Mouse (Mus musculus) E14TG2a.4 (cell line): Measurements from ENCODE around the gene Itga6.
A peak's percentile ranks its signal among the peaks of the same experiment; 100 is the strongest.

Experiments used
- H3K27me3 ChIP-seq: 2 replicates; pipeline ENCODE4 v1.6.1; 2014; ENCODE audit warnings: low read length, control low read depth; ENCODE audit not compliant: insufficient read depth
- H3K36me3 ChIP-seq: 2 replicates; pipeline ENCODE4 v1.6.1; 2014; ENCODE audit warnings: low read length, control low read depth; ENCODE audit not compliant: insufficient read depth
- H3K4me1 ChIP-seq: replicated peaks from 2 replicates; pipeline ENCODE4 v1.6.1; 2014; ENCODE audit warnings: low read depth, low read length, control low read depth
- H3K4me3 ChIP-seq: replicated peaks from 2 replicates; pipeline ENCODE4 v1.5.1; 2014; ENCODE audit warnings: mild to moderate bottlenecking, low read length
- H3K9me3 ChIP-seq: 2 replicates; pipeline ENCODE4 v1.6.1; 2014; ENCODE audit warnings: low read length, control low read depth
- CTCF ChIP-seq: conservative IDR thresholded peaks from 2 replicates; pipeline ENCODE4 v1.5.1; 2014; ENCODE audit warnings: low read length
- NANOG ChIP-seq: IDR thresholded peaks from 2 replicates; pipeline ENCODE4 v1.6.1; 2014; ENCODE audit warnings: borderline replicate concordance, low read length, mixed read lengths
- POU5F1 ChIP-seq: IDR thresholded peaks from 2 replicates; pipeline ENCODE4 v1.6.1; 2014; ENCODE audit warnings: low read length, borderline replicate concordance

The Itga6 gene

GRCm38 (mm10) chr2:71827711-71828110 lies 82.3 kb downstream of the Itga6 start:
- H3K36me3 ChIP-seq = peaks cover 82% of the 10 kb centered on the region
- H3K9me3 ChIP-seq = no peaks in the 10 kb centered on the region
- H3K4me3 ChIP-seq = no peak overlapping the region
- no peaks in the 10 kb centered on the region for H3K27me3 ChIP-seq
- H3K4me1 ChIP-seq = peaks cover 22% of the 10 kb centered on the region
- TF ChIP-seq CTCF = no peak
- no peak for TF ChIP-seq NANOG
- TF ChIP-seq POU5F1 = no peak

- H3K9me3 ChIP-seq = no peaks in the 10 kb centered on the region
- H3K36me3 ChIP-seq = peaks cover 83% of the 10 kb centered on the region
- no peak for TF ChIP-seq POU5F1
- no peak for TF ChIP-seq CTCF
- TF ChIP-seq NANOG = no peak
- H3K4me1 ChIP-seq = peaks cover 22% of the 10 kb centered on the region
- no peak overlapping the region for H3K4me3 ChIP-seq
- H3K27me3 ChIP-seq = no peaks in the 10 kb centered on the region
Measured at GRCm38 (mm10) chr2:71828928-71829327, 83.5 kb downstream of the Itga6 start.

GRCm38 (mm10) chr2:71833626-71834025 lies 88.2 kb downstream of the Itga6 start:
- peaks cover 88% of the 10 kb centered on the region for H3K36me3 ChIP-seq
- no peaks in the 10 kb centered on the region for H3K27me3 ChIP-seq
- peaks cover 22% of the 10 kb centered on the region for H3K4me1 ChIP-seq
- H3K9me3 ChIP-seq = no peaks in the 10 kb centered on the region
- TF ChIP-seq CTCF (no peak), POU5F1 (no peak), NANOG (no peak)
- H3K4me3 ChIP-seq = no peak overlapping the region

- Histone ChIP-seq H3K9me3 (no peaks in the 10 kb centered on the region), H3K27me3 (no peaks in the 10 kb centered on the region), H3K36me3 (peaks cover 90% of the 10 kb centered on the region), H3K4me3 (no peak overlapping the region), H3K4me1 (peaks cover 16% of the 10 kb centered on the region; the same call in 1 of the 2 replicates)
- TF ChIP-seq CTCF (no peak), POU5F1 (no peak), NANOG (no peak)
Measured at GRCm38 (mm10) chr2:71834371-71834770, 89.0 kb downstream of the Itga6 start.

GRCm38 (mm10) chr2:71835556-71835955 lies 90.1 kb downstream of the Itga6 start:
- no peak for TF ChIP-seq NANOG
- TF ChIP-seq POU5F1 = no peak
- TF ChIP-seq CTCF = no peak
- Histone ChIP-seq H3K9me3 (no peaks in the 10 kb centered on the region), H3K4me3 (no peak overlapping the region)

GRCm38 (mm10) chr2:71836232-71836631 lies 90.8 kb downstream of the Itga6 start:
- peaks cover 98% of the 10 kb centered on the region for H3K36me3 ChIP-seq
- no peaks in the 10 kb centered on the region for H3K9me3 ChIP-seq
- peaks cover 15% of the 10 kb centered on the region; the same call in 1 of the 2 replicates for H3K4me1 ChIP-seq
- no peak overlapping the region for H3K4me3 ChIP-seq
- no peak for TF ChIP-seq CTCF
- TF ChIP-seq POU5F1 = no peak
- no peak for TF ChIP-seq NANOG
- H3K27me3 ChIP-seq = no peaks in the 10 kb centered on the region

More at GRCm38 (mm10) chr2:71835556-71835955, 90.1 kb downstream of the Itga6 start:
- Histone ChIP-seq H3K36me3 (peaks cover 98% of the 10 kb centered on the region), H3K27me3 (no peaks in the 10 kb centered on the region), H3K4me1 (peaks cover 15% of the 10 kb centered on the region; the same call in 1 of the 2 replicates)

GRCm38 (mm10) chr2:71837261-71837660 lies 91.8 kb downstream of the Itga6 start:
- H3K9me3 ChIP-seq = no peaks in the 10 kb centered on the region
- peaks cover 99% of the 10 kb centered on the region for H3K36me3 ChIP-seq
- no peak for TF ChIP-seq POU5F1
- TF ChIP-seq NANOG = no peak
- TF ChIP-seq CTCF = no peak
- no peaks in the 10 kb centered on the region for H3K27me3 ChIP-seq
- H3K4me3 ChIP-seq = no peak overlapping the region
- peaks cover 15% of the 10 kb centered on the region; the same call in 1 of the 2 replicates for H3K4me1 ChIP-seq

- Histone ChIP-seq H3K4me1 (peaks cover 15% of the 10 kb centered on the region; the same call in 1 of the 2 replicates), H3K27me3 (no peaks in the 10 kb centered on the region), H3K4me3 (no peak overlapping the region), H3K9me3 (no peaks in the 10 kb centered on the region), H3K36me3 (peaks cover 99% of the 10 kb centered on the region)
- no peak for TF ChIP-seq NANOG
- TF ChIP-seq POU5F1 = no peak
- TF ChIP-seq CTCF = peak; percentile 68
Measured at GRCm38 (mm10) chr2:71837791-71838190, 92.4 kb downstream of the Itga6 start.

- H3K36me3 ChIP-seq = peaks cover 99% of the 10 kb centered on the region
- no peaks in the 10 kb centered on the region for H3K9me3 ChIP-seq
- TF ChIP-seq CTCF (no peak), NANOG (no peak), POU5F1 (no peak)
- no peak overlapping the region for H3K4me3 ChIP-seq
- H3K4me1 ChIP-seq = peaks cover 9% of the 10 kb centered on the region; the same call in 1 of the 2 replicates
- H3K27me3 ChIP-seq = no peaks in the 10 kb centered on the region
Measured at GRCm38 (mm10) chr2:71843316-71843715, 97.9 kb downstream of the Itga6 start.
